Mouse (Mus musculus) heart, embryonic 13.5 days (tissue): ENCODE data around the gene Bpnt1. TPM values are rescaled to one million over a fixed set of nuclear protein-coding genes. Genes with fewer than 3 reads are reported as not detected.

Source experiments
- ATAC-seq: fragments of 200-750 bp; cut with Nextera tagmentation; 2 replicates; pipeline ENCODE4 v1.8.0; 2017; ENCODE audit warnings: moderate TSS enrichment; ENCODE audit not compliant: insufficient number of reproducible peaks, low FRiP score, low TSS enrichment; ENCODE audit errors: extremely low read depth
- H3K27ac ChIP-seq: fragments of 300-500 bp; sonication (generic); replicated peaks from 2 replicates; pipeline ENCODE4 v1.5.1; 2015; ENCODE audit warnings: moderate library complexity, mild to moderate bottlenecking, inconsistent platforms
- H3K27me3 ChIP-seq: fragments of 300-500 bp; sonication (generic); replicated peaks from 2 replicates; pipeline ENCODE4 v1.6.1; 2015; ENCODE audit warnings: mild to moderate bottlenecking, inconsistent platforms
- H3K36me3 ChIP-seq: fragments of 300-500 bp; sonication (generic); 2 replicates; pipeline ENCODE4 v1.6.1; 2015; ENCODE audit warnings: mild to moderate bottlenecking, inconsistent platforms
- H3K4me1 ChIP-seq: fragments of 300-500 bp; sonication (generic); 2 replicates; pipeline ENCODE4 v1.6.1; 2015; ENCODE audit warnings: inconsistent platforms
- H3K4me2 ChIP-seq: fragments of 300-500 bp; sonication (generic); 2 replicates; pipeline ENCODE4 v1.6.1; 2015; ENCODE audit warnings: inconsistent platforms, mild to moderate bottlenecking, moderate library complexity
- H3K4me3 ChIP-seq: fragments of 300-500 bp; sonication (generic); 2 replicates; pipeline ENCODE4 v1.5.1; 2015; ENCODE audit warnings: moderate library complexity, mild to moderate bottlenecking, inconsistent platforms
- H3K9ac ChIP-seq: fragments of 300-500 bp; sonication (generic); 2 replicates; pipeline ENCODE4 v1.6.1; 2015; ENCODE audit warnings: inconsistent platforms, mild to moderate bottlenecking, moderate library complexity
- H3K9me3 ChIP-seq: fragments of 300-500 bp; sonication (generic); 2 replicates; pipeline ENCODE4 v1.6.1; 2016; ENCODE audit warnings: inconsistent platforms
- WGBS: fragments of 180-500 bp; shearing (Covaris S2); methylation state at CpG from one replicate; pipeline ENCODE4 v1.1.7; 2015; ENCODE audit warnings: mixed read lengths; 5-methylcytosine and 5-hydroxymethylcytosine counted together
- microRNA counts: library from miRNA; unstranded; fragments of <30 nt; microRNA quantifications from one replicate; lab custom pipeline; 2016
- microRNA-seq: library from miRNA; unstranded; fragments of <30 nt; microRNA quantifications from one replicate; pipeline ENCODE4, GENCODE M21; 2016
- polyA plus RNA-seq: library from polyadenylated mRNA; unstranded; fragments of >200 nt; fragmentation: Nextera tagmentation; extraction: Ambion mirVana; gene quantifications from 2 replicates; pipeline ENCODE4 v1.2.1, GENCODE M21; 2015

Gene Bpnt1
- polyA plus RNA-seq, 1 experiment from 2014 or later = 25.7 TPM

- Histone ChIP-seq H3K36me3 (peaks cover 92% of the 10 kb centered on the region), H3K27ac (no peak overlapping the region), H3K4me1 (peaks cover 12% of the 10 kb centered on the region), H3K9ac (no peak overlapping the region), H3K27me3 (no peaks in the 10 kb centered on the region), H3K4me3 (no peak overlapping the region), H3K9me3 (no peaks in the 10 kb centered on the region), H3K4me2 (no peak overlapping the region)
- 60% methylated on average over 10 of the region's 10 CpGs for WGBS
- ATAC-seq = no peak
Measured at GRCm38 (mm10) chr1:185405921-185406320, 74.0 kb downstream of the Bpnt1 start.

MicroRNA genes within 50 kb of the gene (microRNA counts, 519-probe panel; counts per million panel counts)
- 209 counts per million, percentile 61 among the panel's probes with 10 or more counts for microRNA mmu-miR-194 (lab: Ali Mortazavi, UCI)

Small RNAs within 50 kb of the gene (microRNA-seq; reads per million reads assigned to microRNA genes)
- gene Mir194-1 = 23.9 reads per million, percentile 36 among the genes with 10 or more reads in this experiment
- gene Mir215 = 206 reads per million, percentile 64 among the genes with 10 or more reads in this experiment

Other genes starting within 250 kb of the Bpnt1 start
- 14.1 and 15.1 TPM in 2 replicates for gene Rab3gap2, start 128.0 kb upstream of the Bpnt1 start, polyA plus RNA-seq
- 32.8 and 35.6 TPM in 2 replicates for gene Iars2, start 2.8 kb upstream of the Bpnt1 start, polyA plus RNA-seq
- 106 and 112 TPM in 2 replicates for gene Eprs, start 30.9 kb downstream of the Bpnt1 start, polyA plus RNA-seq
- gene Slc30a10, start 122.7 kb downstream of the Bpnt1 start, polyA plus RNA-seq = 0.24 and 0.46 TPM in 2 replicates